Mouse (Mus musculus): ENCODE measurements at regions not wholly inside any gene's neighbourhood (a gene's known extent, or its start where the extent isn't known, plus 50 kb on each side); places are given as distances from the start of the nearest gene placed in this dataset.

- 86% methylated on average over 5 of the region's 5 CpGs for WGBS
- no peak for ATAC-seq (ENCODE audit: low read depth)
- H3K4me2 ChIP-seq (ENCODE audit: low read depth, low read length): no peak overlapping the region
- H3K36me3 ChIP-seq (ENCODE audit: control insufficient read depth, insufficient read depth, low read length): no peaks in the 10 kb centered on the region
- H3K9me3 ChIP-seq (ENCODE audit: control insufficient read depth, low read length): no peaks in the 10 kb centered on the region
- H3K4me3 ChIP-seq (ENCODE audit: low read depth, low read length): no peak overlapping the region
- H3K4me1 ChIP-seq (ENCODE audit: control insufficient read depth, insufficient read depth, low read length): no peaks in the 10 kb centered on the region
- no peak overlapping the region for H3K9ac ChIP-seq (replicated peaks; ENCODE audit: low read depth, low read length)
- no peaks in the 10 kb centered on the region for H3K27me3 ChIP-seq (ENCODE audit: control insufficient read depth, insufficient read depth, low read length)
- H3K27ac ChIP-seq (ENCODE audit: low read depth, low read length): no peak overlapping the region
Observed at GRCm38 (mm10) chr10:44611399-44611798, 83.1 kb upstream of the Prdm1 start.

DNA sequence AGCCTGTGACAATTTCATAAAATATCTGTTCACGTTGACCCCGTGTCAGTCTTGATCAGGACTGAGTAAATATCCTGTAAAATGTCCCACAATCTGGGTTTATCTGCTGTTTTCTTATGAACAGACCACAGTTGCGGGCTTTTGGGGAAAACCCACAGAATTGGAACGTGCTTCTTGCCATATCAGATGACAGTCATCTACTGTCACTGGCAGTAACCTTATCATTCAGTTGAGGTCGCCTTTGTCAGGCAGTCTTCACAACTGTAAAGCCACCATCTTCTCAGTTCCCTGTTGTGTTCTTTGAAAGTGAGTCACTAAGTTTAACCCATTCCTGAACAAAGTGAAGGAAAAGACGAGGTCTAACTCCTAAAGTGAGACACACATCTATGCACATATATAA lies 80.9 kb upstream of the Prdm1 start:
- no peak overlapping the region for H3K9ac ChIP-seq (replicated peaks; ENCODE audit: low read depth, low read length)
- H3K4me1 ChIP-seq (ENCODE audit: control insufficient read depth, insufficient read depth, low read length): no peaks in the 10 kb centered on the region
- no peak for ATAC-seq (ENCODE audit: low read depth)
- no peaks in the 10 kb centered on the region for H3K9me3 ChIP-seq (ENCODE audit: control insufficient read depth, low read length)
- no peaks in the 10 kb centered on the region for H3K36me3 ChIP-seq (ENCODE audit: control insufficient read depth, insufficient read depth, low read length)
- no peaks in the 10 kb centered on the region for H3K27me3 ChIP-seq (ENCODE audit: control insufficient read depth, insufficient read depth, low read length)
- 81% methylated on average over 6 of the region's 6 CpGs for WGBS
- H3K27ac ChIP-seq (ENCODE audit: low read depth, low read length): no peak overlapping the region
- no peak overlapping the region for H3K4me3 ChIP-seq (ENCODE audit: low read depth, low read length)
- no peak overlapping the region for H3K4me2 ChIP-seq (ENCODE audit: low read depth, low read length)

GRCm38 (mm10) chr10:44607334-44607851 lies 79.1 kb upstream of the Prdm1 start:
- no peak for ATAC-seq (ENCODE audit: low read depth)
- Histone ChIP-seq H3K4me1 (ENCODE audit: control insufficient read depth, insufficient read depth, low read length) (no peaks in the 10 kb centered on the region), H3K9me3 (ENCODE audit: control insufficient read depth, low read length) (no peaks in the 10 kb centered on the region), H3K27ac (ENCODE audit: low read depth, low read length) (no peak overlapping the region), H3K36me3 (ENCODE audit: control insufficient read depth, insufficient read depth, low read length) (no peaks in the 10 kb centered on the region), H3K27me3 (ENCODE audit: control insufficient read depth, insufficient read depth, low read length) (no peaks in the 10 kb centered on the region), H3K4me3 (ENCODE audit: low read depth, low read length) (no peak overlapping the region), H3K9ac (replicated peaks; ENCODE audit: low read depth, low read length) (no peak overlapping the region), H3K4me2 (ENCODE audit: low read depth, low read length) (no peak overlapping the region)
- 82% methylated on average over 5 of the region's 5 CpGs for WGBS

GRCm38 (mm10) chr10:44604512-44604911 lies 76.2 kb upstream of the Prdm1 start:
- no peak overlapping the region for H3K27ac ChIP-seq (ENCODE audit: low read depth, low read length)
- H3K4me3 ChIP-seq (ENCODE audit: low read depth, low read length): no peak overlapping the region
- H3K27me3 ChIP-seq (ENCODE audit: control insufficient read depth, insufficient read depth, low read length): no peaks in the 10 kb centered on the region
- WGBS: 72% methylated on average over 11 of the region's 11 CpGs
- H3K4me2 ChIP-seq (ENCODE audit: low read depth, low read length): no peak overlapping the region
- no peaks in the 10 kb centered on the region for H3K9me3 ChIP-seq (ENCODE audit: control insufficient read depth, low read length)
- H3K4me1 ChIP-seq (ENCODE audit: control insufficient read depth, insufficient read depth, low read length): no peaks in the 10 kb centered on the region
- H3K36me3 ChIP-seq (ENCODE audit: control insufficient read depth, insufficient read depth, low read length): no peaks in the 10 kb centered on the region
- no peak overlapping the region for H3K9ac ChIP-seq (replicated peaks; ENCODE audit: low read depth, low read length)
- no peak for ATAC-seq (ENCODE audit: low read depth)

GRCm38 (mm10) chr10:44603461-44603860 lies 75.2 kb upstream of the Prdm1 start:
- Histone ChIP-seq H3K9me3 (ENCODE audit: control insufficient read depth, low read length) (no peaks in the 10 kb centered on the region), H3K4me3 (ENCODE audit: low read depth, low read length) (no peak overlapping the region), H3K9ac (replicated peaks; ENCODE audit: low read depth, low read length) (no peak overlapping the region), H3K27me3 (ENCODE audit: control insufficient read depth, insufficient read depth, low read length) (no peaks in the 10 kb centered on the region), H3K36me3 (ENCODE audit: control insufficient read depth, insufficient read depth, low read length) (no peaks in the 10 kb centered on the region), H3K27ac (ENCODE audit: low read depth, low read length) (no peak overlapping the region), H3K4me2 (ENCODE audit: low read depth, low read length) (no peak overlapping the region), H3K4me1 (ENCODE audit: control insufficient read depth, insufficient read depth, low read length) (no peaks in the 10 kb centered on the region)
- 72% methylated on average over 5 of the region's 5 CpGs for WGBS
- ATAC-seq (ENCODE audit: low read depth): no peak

DNA sequence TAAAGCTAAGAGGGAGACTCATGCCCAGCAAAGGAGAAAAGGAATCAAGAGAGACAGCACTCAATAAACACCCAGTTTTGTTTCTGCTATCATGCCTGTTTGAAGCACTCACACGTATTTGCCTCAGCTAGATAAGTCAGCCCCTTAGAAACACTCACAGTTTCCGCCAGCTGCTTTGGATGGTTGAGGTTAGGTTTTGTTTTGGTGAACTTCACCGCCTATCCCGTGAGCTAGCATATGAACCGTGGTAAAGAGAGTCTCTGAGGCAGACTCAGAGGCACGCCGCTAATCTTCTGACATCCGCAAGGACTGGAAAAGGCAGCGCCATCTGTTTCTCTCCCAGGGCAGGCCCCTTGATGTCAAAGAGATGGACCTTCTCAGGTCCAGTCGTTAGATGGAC lies 73.2 kb upstream of the Prdm1 start:
- H3K36me3 ChIP-seq (ENCODE audit: control insufficient read depth, insufficient read depth, low read length): no peaks in the 10 kb centered on the region
- WGBS: 89% methylated on average over 10 of the region's 10 CpGs
- H3K4me1 ChIP-seq (ENCODE audit: control insufficient read depth, insufficient read depth, low read length): no peaks in the 10 kb centered on the region
- no peak for ATAC-seq (ENCODE audit: low read depth)
- H3K4me2 ChIP-seq (ENCODE audit: low read depth, low read length): no peak overlapping the region
- no peak overlapping the region for H3K4me3 ChIP-seq (ENCODE audit: low read depth, low read length)
- H3K27ac ChIP-seq (ENCODE audit: low read depth, low read length): no peak overlapping the region
- H3K27me3 ChIP-seq (ENCODE audit: control insufficient read depth, insufficient read depth, low read length): no peaks in the 10 kb centered on the region
- no peaks in the 10 kb centered on the region for H3K9me3 ChIP-seq (ENCODE audit: control insufficient read depth, low read length)
- H3K9ac ChIP-seq (replicated peaks; ENCODE audit: low read depth, low read length): no peak overlapping the region

DNA sequence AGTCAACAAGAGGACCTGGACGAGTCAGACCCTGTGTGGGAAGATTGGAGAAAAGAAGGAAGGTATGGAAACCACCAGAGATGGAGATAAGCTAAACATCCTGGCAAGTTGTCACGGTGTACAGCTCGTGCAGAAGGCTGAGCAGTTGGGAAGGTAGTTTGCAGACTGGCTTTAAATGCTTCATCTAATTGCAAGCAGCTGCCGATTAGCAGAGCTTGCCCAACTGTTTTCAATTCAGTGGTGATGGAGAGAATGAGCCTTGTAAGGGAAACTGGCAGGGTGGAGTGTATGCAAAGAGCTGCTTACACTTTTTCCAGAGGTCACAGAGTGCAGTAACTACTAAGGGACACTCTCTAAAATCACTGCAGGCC lies 71.6 kb upstream of the Prdm1 start:
- H3K27ac ChIP-seq (ENCODE audit: low read depth, low read length): no peak overlapping the region
- 46% methylated on average over 4 of the region's 4 CpGs for WGBS

DNA sequence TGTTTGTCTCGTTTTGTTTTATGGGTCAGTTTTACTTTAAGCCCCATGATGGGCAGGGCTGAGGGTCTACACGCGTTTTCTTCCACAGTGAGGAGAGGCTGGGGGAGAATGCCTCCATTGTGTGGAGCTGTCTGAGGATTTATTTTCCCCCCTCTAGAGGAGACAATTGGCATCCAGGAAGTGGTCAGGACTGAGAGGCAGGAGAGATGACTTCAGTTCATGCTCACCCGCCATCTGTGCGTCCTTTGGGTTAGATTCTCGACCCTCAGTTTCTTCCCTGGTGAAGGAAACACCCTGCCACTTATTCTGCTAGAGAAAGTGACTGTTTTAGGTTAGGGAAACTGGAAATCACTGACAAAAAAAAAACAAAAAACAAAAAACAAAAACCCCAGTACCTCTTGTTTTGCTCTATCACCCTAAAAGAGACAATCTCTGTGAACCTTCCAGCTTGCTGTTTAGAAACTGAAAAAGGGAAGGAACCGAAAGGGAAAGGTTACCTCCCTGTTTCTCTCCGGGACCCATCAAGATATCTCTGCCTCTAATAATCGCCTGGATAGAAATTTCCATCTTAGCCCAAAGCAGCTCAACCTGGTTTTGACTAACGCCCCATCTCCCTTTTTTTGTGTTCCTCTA lies 71.1 kb upstream of the Prdm1 start:
- ATAC-seq (ENCODE audit: low read depth): no peak; the same call in 1 of the 2 replicates
- H3K4me2 ChIP-seq (ENCODE audit: low read depth, low read length): no peak overlapping the region
- no peaks in the 10 kb centered on the region for H3K36me3 ChIP-seq (ENCODE audit: control insufficient read depth, insufficient read depth, low read length)
- no peaks in the 10 kb centered on the region for H3K27me3 ChIP-seq (ENCODE audit: control insufficient read depth, insufficient read depth, low read length)
- no peaks in the 10 kb centered on the region for H3K9me3 ChIP-seq (ENCODE audit: control insufficient read depth, low read length)
- H3K27ac ChIP-seq (ENCODE audit: low read depth, low read length): no peak overlapping the region
- no peak overlapping the region for H3K4me3 ChIP-seq (ENCODE audit: low read depth, low read length)
- 52% methylated on average over 10 of the region's 10 CpGs for WGBS
- H3K4me1 ChIP-seq (ENCODE audit: control insufficient read depth, insufficient read depth, low read length): no peaks in the 10 kb centered on the region
- H3K9ac ChIP-seq (replicated peaks; ENCODE audit: low read depth, low read length): no peak overlapping the region

More for the DNA sequence above, 71.6 kb upstream of the Prdm1 start:
- no peaks in the 10 kb centered on the region for H3K9me3 ChIP-seq (ENCODE audit: control insufficient read depth, low read length)
- H3K36me3 ChIP-seq (ENCODE audit: control insufficient read depth, insufficient read depth, low read length): no peaks in the 10 kb centered on the region
- H3K4me1 ChIP-seq (ENCODE audit: control insufficient read depth, insufficient read depth, low read length): no peaks in the 10 kb centered on the region
- no peaks in the 10 kb centered on the region for H3K27me3 ChIP-seq (ENCODE audit: control insufficient read depth, insufficient read depth, low read length)
- no peak overlapping the region for H3K4me2 ChIP-seq (ENCODE audit: low read depth, low read length)
- no peak overlapping the region for H3K9ac ChIP-seq (replicated peaks; ENCODE audit: low read depth, low read length)
- peak; percentile 71 for ATAC-seq (ENCODE audit: low read depth)
- H3K4me3 ChIP-seq (ENCODE audit: low read depth, low read length): no peak overlapping the region

- no peak overlapping the region for H3K4me3 ChIP-seq (ENCODE audit: low read depth, low read length)
- H3K36me3 ChIP-seq (ENCODE audit: control insufficient read depth, insufficient read depth, low read length): no peaks in the 10 kb centered on the region
- no peaks in the 10 kb centered on the region for H3K9me3 ChIP-seq (ENCODE audit: control insufficient read depth, low read length)
- H3K27ac ChIP-seq (ENCODE audit: low read depth, low read length): no peak overlapping the region
- no peak overlapping the region for H3K4me2 ChIP-seq (ENCODE audit: low read depth, low read length)
- no peak for ATAC-seq (ENCODE audit: low read depth)
- 95% methylated on average over 3 of the region's 3 CpGs for WGBS
- H3K9ac ChIP-seq (replicated peaks; ENCODE audit: low read depth, low read length): no peak overlapping the region
- H3K27me3 ChIP-seq (ENCODE audit: control insufficient read depth, insufficient read depth, low read length): no peaks in the 10 kb centered on the region
- no peaks in the 10 kb centered on the region for H3K4me1 ChIP-seq (ENCODE audit: control insufficient read depth, insufficient read depth, low read length)
Observed at GRCm38 (mm10) chr10:44598615-44599014, 70.3 kb upstream of the Prdm1 start.

Data from neural tube, embryonic 14.5 days (tissue).